Mouse (Mus musculus) testis, adult 2 months (tissue): Measurements from ENCODE around the gene Anks3.

Experiments used
- CTCF ChIP-seq: fragments of 200-500 bp; IDR thresholded peaks from 2 replicates; pipeline ENCODE4 v1.5.1; 2012; ENCODE audit warnings: low read depth, mild to moderate bottlenecking, inconsistent platforms, low read length, moderate library complexity; ENCODE audit not compliant: control insufficient read depth, insufficient read depth, insufficient replicate concordance
- POLR2A ChIP-seq: fragments of 200-500 bp; IDR thresholded peaks from 2 replicates; pipeline ENCODE4 v1.6.1; 2012; ENCODE audit warnings: low read depth, mild to moderate bottlenecking, inconsistent platforms, low read length, moderate library complexity; ENCODE audit not compliant: control insufficient read depth

DNA sequence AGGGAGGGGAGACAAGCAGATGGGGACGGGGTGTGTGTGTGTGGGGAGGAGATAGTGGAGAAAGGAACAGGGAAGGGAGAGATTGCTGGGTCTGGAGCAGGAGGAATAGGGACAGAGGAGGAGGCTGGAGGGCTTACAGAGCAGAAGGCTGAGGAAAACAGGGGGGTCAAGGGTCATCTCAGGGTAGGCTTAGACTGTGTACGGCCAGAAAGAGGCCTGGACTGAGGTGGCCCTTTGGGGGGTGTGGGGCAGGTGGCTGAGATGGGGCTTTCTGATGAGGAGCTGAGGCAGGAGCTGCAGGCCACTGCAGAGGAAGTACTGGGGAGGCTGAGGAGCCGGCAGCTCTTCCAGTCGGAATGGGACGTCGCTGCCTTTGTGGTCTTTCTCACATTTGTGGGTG, 43.5 kb upstream of the Anks3 start:
- TF ChIP-seq POLR2A = no peak
- no peak for TF ChIP-seq CTCF
